Mouse (Mus musculus) bone marrow macrophage, adult 2 months (primary cell): Measurements from ENCODE around the gene Armh2.

ENCODE experiments used
- CTCF ChIP-seq: IDR thresholded peaks from 2 replicates; pipeline ENCODE4 v1.5.1; 2012; ENCODE audit warnings: low read depth, mild to moderate bottlenecking, low read length, moderate library complexity
- POLR2A ChIP-seq: IDR thresholded peaks from 2 replicates; pipeline ENCODE4 v1.6.1; 2012; ENCODE audit warnings: mild to moderate bottlenecking, low read depth, low read length, borderline replicate concordance

- no peak for TF ChIP-seq CTCF
- TF ChIP-seq POLR2A, result no peak
Measured at GRCm38 (mm10) chr13:24735608-24736131, 5.4 kb upstream of the Armh2 start.
